Mouse (Mus musculus): ENCODE measurements around the gene Lyrm4. TPM values are rescaled to one million over a fixed set of nuclear protein-coding genes. Genes with fewer than 3 reads are reported as not detected.

The Lyrm4 gene
- polyA plus RNA-seq, 1 experiment from 2014 or later = 21.3 TPM

GRCm38 (mm10) chr13:35958539-35958938, 158.8 kb downstream of the Lyrm4 start, which contains the start of gene Ppp1r3g:
Ppp1r3g (plus strand) TSS chr13:35958839.
- H3K36me3 ChIP-seq = no peaks in the 10 kb centered on the region
- no peaks in the 10 kb centered on the region for H3K4me1 ChIP-seq
- H3K27ac ChIP-seq (replicated peaks) = no peak within 1 kb of the TSS
- no peaks in the 10 kb centered on the region for H3K27me3 ChIP-seq
- H3K4me3 ChIP-seq (replicated peaks) = no peak within 1 kb of the TSS
- H3K4me2 ChIP-seq (replicated peaks) = no peak within 1 kb of the TSS
- H3K9me3 ChIP-seq (replicated peaks) = no peaks in the 10 kb centered on the region
- 77% methylated on average over 1 of the region's 1 CpGs for WGBS
- no peak for ATAC-seq (ENCODE audit: insufficient number of reproducible peaks, low FRiP score, low TSS enrichment, low read depth)
- H3K9ac ChIP-seq = no peak within 1 kb of the TSS

GRCm38 (mm10) chr13:35949814-35950455, 167.4 kb downstream of the Lyrm4 start:
- Histone ChIP-seq H3K9me3 (replicated peaks) (0 out of 2 replicates have a peak, but pooled peaks cover 3% of the 10 kb centered on the region), H3K27ac (replicated peaks) (no peak overlapping the region), H3K4me1 (no peaks in the 10 kb centered on the region), H3K9ac (no peak overlapping the region), H3K36me3 (no peaks in the 10 kb centered on the region), H3K4me2 (replicated peaks) (no peak overlapping the region), H3K4me3 (replicated peaks) (no peak overlapping the region), H3K27me3 (no peaks in the 10 kb centered on the region)
- WGBS = 71% methylated on average over 17 of the region's 17 CpGs
- no peak for ATAC-seq (ENCODE audit: insufficient number of reproducible peaks, low FRiP score, low TSS enrichment, low read depth)

- Histone ChIP-seq H3K9me3 (replicated peaks) (0 out of 2 replicates have a peak, but pooled peaks cover 3% of the 10 kb centered on the region), H3K4me2 (replicated peaks) (no peak overlapping the region), H3K9ac (no peak overlapping the region), H3K4me3 (replicated peaks) (no peak overlapping the region), H3K27me3 (no peaks in the 10 kb centered on the region), H3K36me3 (no peaks in the 10 kb centered on the region), H3K4me1 (no peaks in the 10 kb centered on the region), H3K27ac (replicated peaks) (no peak overlapping the region)
- 21% methylated on average over 14 of the region's 14 CpGs for WGBS
- ATAC-seq (ENCODE audit: insufficient number of reproducible peaks, low FRiP score, low TSS enrichment, low read depth) = no peak
These were observed 169.8 kb downstream of the Lyrm4 start for GRCm38 (mm10) chr13:35947354-35948000.

- no peak overlapping the region for H3K4me3 ChIP-seq (replicated peaks)
- H3K36me3 ChIP-seq = no peaks in the 10 kb centered on the region
- H3K4me2 ChIP-seq (replicated peaks) = no peak overlapping the region
- no peak overlapping the region for H3K9ac ChIP-seq
- 69% methylated on average over 20 of the region's 20 CpGs for WGBS
- no peaks in the 10 kb centered on the region for H3K9me3 ChIP-seq (replicated peaks)
- no peaks in the 10 kb centered on the region for H3K27me3 ChIP-seq
- H3K27ac ChIP-seq (replicated peaks) = no peak overlapping the region
- no peak for ATAC-seq (ENCODE audit: insufficient number of reproducible peaks, low FRiP score, low TSS enrichment, low read depth)
- no peaks in the 10 kb centered on the region for H3K4me1 ChIP-seq
These were observed 170.5 kb downstream of the Lyrm4 start for GRCm38 (mm10) chr13:35946659-35947353.

- Histone ChIP-seq H3K36me3 (no peaks in the 10 kb centered on the region), H3K9me3 (replicated peaks) (no peaks in the 10 kb centered on the region), H3K4me2 (replicated peaks) (no peak overlapping the region), H3K27ac (replicated peaks) (no peak overlapping the region), H3K27me3 (no peaks in the 10 kb centered on the region), H3K9ac (no peak overlapping the region), H3K4me3 (replicated peaks) (no peak overlapping the region), H3K4me1 (no peaks in the 10 kb centered on the region)
- no peak for ATAC-seq (ENCODE audit: insufficient number of reproducible peaks, low FRiP score, low TSS enrichment, low read depth)
- 81% methylated on average over 5 of the region's 5 CpGs for WGBS
These were observed 176.4 kb downstream of the Lyrm4 start for GRCm38 (mm10) chr13:35940934-35941333.

GRCm38 (mm10) chr13:35939871-35940665, 177.3 kb downstream of the Lyrm4 start:
- ATAC-seq (ENCODE audit: insufficient number of reproducible peaks, low FRiP score, low TSS enrichment, low read depth) = no peak
- Histone ChIP-seq H3K9me3 (replicated peaks) (peaks cover under 1% of the 10 kb centered on the region; the same call in 1 of the 2 replicates), H3K4me3 (replicated peaks) (no peak overlapping the region), H3K27me3 (no peaks in the 10 kb centered on the region), H3K4me1 (no peaks in the 10 kb centered on the region), H3K9ac (no peak overlapping the region), H3K4me2 (replicated peaks) (no peak overlapping the region), H3K36me3 (no peaks in the 10 kb centered on the region), H3K27ac (replicated peaks) (no peak overlapping the region)
- 56% methylated on average over 18 of the region's 18 CpGs for WGBS

GRCm38 (mm10) chr13:35937991-35938390, 179.3 kb downstream of the Lyrm4 start:
- Histone ChIP-seq H3K27ac (replicated peaks) (no peak overlapping the region), H3K9ac (no peak overlapping the region), H3K36me3 (no peaks in the 10 kb centered on the region), H3K4me2 (replicated peaks) (no peak overlapping the region), H3K4me3 (replicated peaks) (no peak overlapping the region), H3K4me1 (no peaks in the 10 kb centered on the region), H3K27me3 (no peaks in the 10 kb centered on the region), H3K9me3 (replicated peaks) (peaks cover 4% of the 10 kb centered on the region; the same call in 1 of the 2 replicates)
- 54% methylated on average over 2 of the region's 2 CpGs for WGBS
- ATAC-seq (ENCODE audit: insufficient number of reproducible peaks, low FRiP score, low TSS enrichment, low read depth) = no peak

Other genes starting within 250 kb of the Lyrm4 start
- gene Rpp40, start 211.2 kb downstream of the Lyrm4 start, polyA plus RNA-seq (2015; fragmentation: Nextera tagmentation; extraction: Ambion mirVana) = 14.3 and 15.7 TPM in 2 replicates
- gene Ppp1r3g, start 158.7 kb downstream of the Lyrm4 start, polyA plus RNA-seq (2015; fragmentation: Nextera tagmentation; extraction: Ambion mirVana) = 1.1 and 1.5 TPM in 2 replicates
- 34.1 and 36.0 TPM in 2 replicates for gene Fars2, start 114 bp downstream of the Lyrm4 start, polyA plus RNA-seq (2015; fragmentation: Nextera tagmentation; extraction: Ambion mirVana)

All from embryonic facial prominence, embryonic 15.5 days (tissue).